Comparison of ENCODE assay signal across 8 mouse cellular contexts in genomic region chr6:120356951-120357945, GRCm38 (mm10). TPM values are rescaled to one million over a fixed set of nuclear protein-coding genes. Genes with fewer than 3 reads are reported as not detected.
DNase-seq lines count a peak whose midpoint lies in the region; ATAC-seq lines count a peak whose summit lies in the region.

No protein-coding gene starts in this region.

- no peaks in the 10 kb centered on the region for H3K27me3 ChIP-seq in hindbrain, embryonic 16.5 days (replicated peaks; ENCODE audit: control insufficient read depth, insufficient read depth, low read length)

- H3K9me3 ChIP-seq in hindbrain, embryonic 16.5 days (ENCODE audit: control insufficient read depth, low read length) = no peaks in the 10 kb centered on the region

- H3K36me3 ChIP-seq in hindbrain, embryonic 16.5 days (ENCODE audit: control insufficient read depth, insufficient read depth, low read length) = no peaks in the 10 kb centered on the region
- no peaks in the 10 kb centered on the region for H3K36me3 ChIP-seq in macrophage (ENCODE audit: inconsistent target)

- H3K79me2 ChIP-seq in macrophage (ENCODE audit: inconsistent target) = peaks cover 17% of the 10 kb centered on the region; the same call in 1 of the 2 replicates

- H3K4me2 ChIP-seq in hindbrain, embryonic 16.5 days (ENCODE audit: low read length) = peak overlapping the region; percentile 86

- peaks cover 6% of the 10 kb centered on the region for H3K4me1 ChIP-seq in hindbrain, embryonic 16.5 days (ENCODE audit: control insufficient read depth, insufficient read depth, low read depth, low read length)

- ATAC-seq in hindbrain, embryonic 16.5 days = peak; percentile 99

- 2% methylated on average over 31 of the region's 31 CpGs for WGBS in hindbrain, embryonic 16.5 days
- 2% methylated on average over 31 of the region's 31 CpGs for WGBS in macrophage (ENCODE audit: missing documents)

- H3K4me3 ChIP-seq in hindbrain, embryonic 16.5 days (ENCODE audit: low read length) = peak overlapping the region; percentile 59
- H3K4me3 ChIP-seq in macrophage (ENCODE audit: inconsistent target) = peak overlapping the region; percentile 87

- H3K27ac ChIP-seq in hindbrain, embryonic 16.5 days (ENCODE audit: low read depth, low read length) = peak overlapping the region; percentile 55; the same call in 1 of the 2 replicates
- peak overlapping the region; percentile 72 for H3K27ac ChIP-seq in macrophage

- peak; percentile 94 for DNase-seq in WW6 (ENCODE audit: low read depth, low spot score)
- DNase-seq in cerebellum, postnatal 4 days (ENCODE audit: low spot score in 2 of 2) = peak; percentile 44 to 73
- DNase-seq in gastrocnemius, adult 18-20 months (ENCODE audit: low spot score) = peak; percentile 89
- peak; percentile 84 to 89 for DNase-seq in left cerebral cortex, adult 18-20 months (ENCODE audit: low spot score in 2 of 2)
- peak; percentile 92 for DNase-seq in right cerebral cortex, adult 18-20 months
- peak; percentile 32 for DNase-seq in urinary bladder, postnatal 10 days (ENCODE audit: low spot score)

- H3K9ac ChIP-seq in hindbrain, embryonic 16.5 days (ENCODE audit: low read depth, low read length) = peak overlapping the region; percentile 56

RNA-seq across cellular contexts. Expression of gene Kdm5a, which starts 6.7 kb away (rescaled TPM):
- total RNA-seq in gastrocnemius, adult 18-20 months (2021) = 10 to 100 TPM; 18.3 to 20.4 TPM
- polyA plus RNA-seq in hindbrain, embryonic 16.5 days (2015; fragmentation: Nextera tagmentation; extraction: Ambion mirVana) = 26.3 and 29.0 TPM in 2 replicates
- total RNA-seq in left cerebral cortex, adult 18-20 months (2021) = 10 to 100 TPM; 41.8 TPM
- total RNA-seq in macrophage (2018; cell fraction: chromatin; rRNA removed) = 100 to 1,000 TPM; 144 to 277 (median 196) TPM
- 10 to 100 TPM; 19.9 to 41.3 (median 30.3) TPM for total RNA-seq in macrophage (2018; cell fraction: cytosol; rRNA removed)
- total RNA-seq in macrophage (2018; cell fraction: nucleus; rRNA removed) = 100 to 1,000 TPM in 13 of 26 experiments, 10 to 100 TPM in 13; 56.9 to 163 (median 98.5) TPM
- polyA plus RNA-seq in macrophage (2018) = 19.9 to 27.4 TPM (median 21.8 TPM) in 3 replicates

RNA-seq across cellular contexts. Expression of gene Ccdc77, which starts 6.9 kb away (rescaled TPM):
- total RNA-seq in gastrocnemius, adult 18-20 months (2021) = 1 to 10 TPM; 2.5 to 2.7 TPM
- 11.7 and 12.1 TPM in 2 replicates for polyA plus RNA-seq in hindbrain, embryonic 16.5 days (2015; fragmentation: Nextera tagmentation; extraction: Ambion mirVana)
- 1 to 10 TPM; 3.7 to 5.6 TPM for total RNA-seq in left cerebral cortex, adult 18-20 months (2021)
- total RNA-seq in macrophage (2018; cell fraction: chromatin; rRNA removed) = 10 to 100 TPM; 11.5 to 71.1 (median 37.9) TPM
- 1 to 10 TPM; 1.9 to 6.8 (median 4.7) TPM for total RNA-seq in macrophage (2018; cell fraction: cytosol; rRNA removed)
- 10 to 100 TPM in 16 of 26 experiments, 1 to 10 TPM in 10; 5.0 to 30.5 (median 14.4) TPM for total RNA-seq in macrophage (2018; cell fraction: nucleus; rRNA removed)
- polyA plus RNA-seq in macrophage (2018) = 6.0 to 6.9 TPM (median 6.8 TPM) in 3 replicates

Comparison
In these comparisons a context has a peak if more than half of its experiments do, and no peak if none do; other contexts are left out.
1. Peak in every context shown above with its lines: DNase-seq, ATAC-seq, H3K4me3 ChIP-seq and H3K27ac ChIP-seq.
2. DNase-seq: peak in every context shown above with its lines; median percentile 94 in WW6; 92 in right cerebral cortex, adult 18-20 months; 89 in gastrocnemius, adult 18-20 months; 86 in left cerebral cortex, adult 18-20 months; 58 in cerebellum, postnatal 4 days; 32 in urinary bladder, postnatal 10 days.